Mouse (Mus musculus) A20 (cell line): Measurements from ENCODE around the gene Fam53b.

Experiments used
- DNase-seq: peaks from one replicate; pipeline ENCODE4 v3.0.0-alpha.2; 2011; ENCODE audit warnings: low read depth, low spot score

Fam53b gene

DNA sequence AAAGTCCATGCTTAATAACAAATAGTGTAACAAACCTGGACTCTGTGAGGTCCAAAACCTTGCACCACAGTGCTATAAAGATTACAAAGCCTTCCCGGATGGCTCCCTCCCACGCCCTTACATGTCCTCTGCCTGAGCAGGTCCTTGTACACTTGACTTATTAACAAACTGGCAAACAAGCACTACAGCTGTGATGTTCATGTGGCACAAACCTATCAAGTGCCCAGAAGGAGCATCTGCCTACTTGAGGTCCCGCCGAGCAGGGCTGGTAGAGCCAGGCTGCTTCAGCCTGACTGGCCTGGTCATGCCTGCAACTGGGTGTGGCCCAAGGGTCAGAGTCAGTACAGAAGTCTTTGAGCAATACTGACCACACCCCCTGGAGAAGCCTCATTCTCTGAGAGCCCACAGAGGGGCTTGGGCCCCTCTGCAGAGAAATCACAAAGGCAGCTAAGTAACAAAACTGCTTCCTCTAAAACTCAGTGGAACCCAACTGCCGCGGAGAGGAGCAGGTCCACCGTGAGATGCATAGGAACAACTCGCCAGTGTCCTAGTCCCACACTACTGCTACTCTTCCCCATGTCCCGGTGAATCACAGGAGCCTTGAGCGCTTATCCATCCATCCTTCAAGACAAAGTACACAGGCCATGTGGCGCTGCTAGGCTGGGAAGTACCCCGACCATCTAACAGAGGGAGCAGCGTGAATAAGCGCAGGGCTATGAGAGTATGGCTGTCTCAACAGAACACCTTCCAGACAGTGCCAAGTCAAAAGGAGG lies 23.1 kb downstream of the Fam53b start:
- DNase-seq: no peak

- no peak for DNase-seq
Observed at GRCm38 (mm10) chr7:132788826-132789225, 24.9 kb downstream of the Fam53b start.

- no peak for DNase-seq
Observed at GRCm38 (mm10) chr7:132787496-132788190, 26.0 kb downstream of the Fam53b start.

GRCm38 (mm10) chr7:132787022-132787421 lies 26.7 kb downstream of the Fam53b start:
- no peak for DNase-seq

DNA sequence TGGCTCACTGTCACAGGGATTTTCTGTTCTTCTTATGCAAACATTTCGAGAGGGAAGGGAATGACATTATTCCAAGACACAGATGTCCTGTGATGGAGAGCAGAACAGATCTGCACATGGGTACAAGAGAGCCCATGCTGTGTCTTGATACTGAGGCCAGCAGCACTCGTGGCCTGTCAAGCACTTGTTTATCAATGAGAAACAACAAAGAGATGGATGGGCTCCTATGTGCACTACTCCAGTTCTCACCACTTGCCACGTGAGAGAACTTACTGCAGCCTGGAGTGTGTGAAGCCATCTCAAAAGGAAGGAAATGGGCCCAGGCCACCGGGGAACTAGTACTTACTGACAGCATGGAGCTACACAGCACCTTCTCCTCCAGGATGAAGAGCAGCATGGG lies 27.2 kb downstream of the Fam53b start:
- no peak for DNase-seq

DNA sequence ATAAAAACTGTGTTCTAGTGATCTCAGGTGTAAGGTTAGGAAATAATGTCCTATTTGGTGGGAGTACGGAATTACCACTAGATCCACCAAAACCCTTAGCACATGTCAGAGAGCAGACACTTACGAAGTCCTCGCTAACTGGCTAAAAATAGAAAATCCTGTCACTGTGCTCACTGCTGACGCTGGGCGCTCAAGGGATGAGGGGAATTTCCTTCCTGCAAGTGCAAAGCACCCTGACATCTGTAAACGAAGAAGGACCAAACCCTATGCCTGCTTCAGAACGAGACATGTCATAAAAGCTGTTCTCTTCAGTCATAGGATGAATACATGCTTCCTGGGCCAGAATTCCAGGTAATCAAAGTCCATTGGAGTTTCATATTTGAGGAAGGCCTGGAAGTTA lies 27.7 kb downstream of the Fam53b start:
- no peak for DNase-seq

GRCm38 (mm10) chr7:132784101-132784500 lies 29.6 kb downstream of the Fam53b start:
- no peak for DNase-seq

- DNase-seq: no peak
Observed at GRCm38 (mm10) chr7:132781850-132782249, 31.8 kb downstream of the Fam53b start.

- no peak for DNase-seq
Observed at GRCm38 (mm10) chr7:132781130-132781814, 32.4 kb downstream of the Fam53b start.

- DNase-seq: no peak
Observed at GRCm38 (mm10) chr7:132780611-132781010, 33.1 kb downstream of the Fam53b start.

DNA sequence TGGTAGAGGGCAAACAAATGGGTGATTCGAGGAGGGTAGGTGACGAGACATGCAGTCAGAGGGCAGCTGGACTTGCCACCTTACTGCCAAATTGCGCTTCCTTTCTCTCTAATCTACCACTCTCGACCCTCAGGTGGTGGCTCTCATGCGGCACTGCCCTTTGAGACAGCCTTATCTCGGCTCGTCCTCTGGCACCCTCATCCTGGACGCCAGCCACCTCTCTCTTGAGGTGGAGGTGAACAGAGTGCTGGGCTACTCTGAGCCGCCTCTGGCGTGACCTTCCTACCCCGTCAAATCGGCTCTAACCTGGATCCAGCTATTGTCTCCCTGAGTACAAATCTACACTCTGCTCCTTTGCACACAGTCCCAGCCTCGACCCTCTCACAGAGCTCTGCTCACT lies 35.1 kb downstream of the Fam53b start:
- no peak for DNase-seq

- no peak for DNase-seq
Observed at GRCm38 (mm10) chr7:132777728-132778453, 35.8 kb downstream of the Fam53b start.

DNA sequence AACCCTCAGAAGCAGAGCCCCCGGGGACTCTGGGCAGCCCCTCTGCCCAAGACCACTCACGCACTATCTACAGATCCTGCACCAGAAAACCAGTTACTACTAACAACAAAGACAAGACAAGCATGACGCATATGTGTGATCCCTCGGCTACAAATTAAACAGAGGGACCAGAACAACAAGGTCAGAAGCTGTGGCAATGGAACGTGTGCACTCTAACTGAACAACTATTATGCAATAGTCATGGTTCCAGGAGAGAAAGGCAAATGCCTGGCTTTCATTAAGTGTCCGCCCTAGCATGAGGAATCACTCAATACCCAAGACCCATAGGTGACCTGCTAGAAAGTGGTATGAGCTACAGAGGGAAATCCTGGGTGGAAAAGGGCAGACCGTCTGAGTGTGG lies 36.6 kb downstream of the Fam53b start:
- no peak for DNase-seq

GRCm38 (mm10) chr7:132776338-132777111 lies 37.2 kb downstream of the Fam53b start:
- no peak for DNase-seq

DNA sequence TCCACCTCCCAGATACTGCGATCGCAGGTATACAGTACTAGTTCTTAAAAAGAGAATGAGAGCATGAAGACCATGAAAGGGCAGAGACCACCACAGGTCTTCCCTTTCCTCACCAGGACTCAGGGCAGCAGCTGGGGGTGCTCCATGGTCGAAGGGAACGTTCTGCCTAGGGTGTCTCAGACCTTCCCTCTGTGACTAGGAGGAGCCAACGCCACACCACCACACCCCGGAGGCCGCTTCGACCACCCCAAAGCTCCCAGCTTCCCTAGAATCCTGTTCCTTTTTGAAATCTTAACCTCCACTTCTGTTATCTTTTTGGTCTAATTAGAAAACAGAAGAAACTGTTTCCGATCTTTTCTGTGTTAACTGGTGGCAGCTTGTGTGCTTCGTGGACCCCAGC lies 37.8 kb downstream of the Fam53b start:
- no peak for DNase-seq

DNA sequence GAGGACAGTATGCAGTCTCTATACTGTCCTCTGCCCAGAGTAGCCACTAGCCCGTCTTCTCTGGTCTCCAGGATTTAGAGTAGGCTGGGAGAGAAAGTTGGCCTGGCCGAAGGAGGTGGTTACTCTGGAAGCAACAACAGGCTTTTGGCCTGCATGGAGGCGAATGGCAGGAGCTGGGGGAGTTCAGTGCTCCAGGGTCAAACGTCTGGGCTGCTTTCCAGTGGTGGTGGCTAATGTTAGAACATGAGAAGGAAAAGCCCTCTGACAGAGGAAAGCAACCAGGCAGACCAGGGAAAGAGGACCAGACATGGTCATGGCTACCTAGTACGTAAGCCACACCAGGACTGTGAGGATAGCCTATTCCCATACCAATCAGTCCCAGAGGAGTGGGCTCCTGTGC lies 38.4 kb downstream of the Fam53b start:
- DNase-seq: no peak

GRCm38 (mm10) chr7:132773011-132773705 lies 40.5 kb downstream of the Fam53b start:
- DNase-seq: no peak

DNA sequence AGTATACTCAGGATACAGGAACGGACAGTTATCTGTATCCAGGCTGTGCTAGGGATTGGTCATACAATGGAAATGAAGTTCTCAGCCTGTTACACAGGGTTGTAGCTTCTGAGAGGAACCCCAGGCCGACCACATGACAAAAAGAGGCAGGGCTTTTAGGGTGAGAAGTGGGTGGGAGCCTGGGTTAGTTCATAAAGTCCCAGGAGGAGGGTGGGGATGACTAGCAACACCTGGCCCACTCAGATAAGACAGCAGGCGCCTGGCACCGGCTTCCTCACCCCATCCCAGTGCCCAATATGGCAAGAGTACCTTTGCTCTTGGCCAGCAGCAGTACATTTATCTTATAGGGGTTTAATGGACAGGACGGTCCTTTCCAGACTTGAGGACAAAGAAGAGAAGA lies 41.2 kb downstream of the Fam53b start:
- DNase-seq: no peak

DNA sequence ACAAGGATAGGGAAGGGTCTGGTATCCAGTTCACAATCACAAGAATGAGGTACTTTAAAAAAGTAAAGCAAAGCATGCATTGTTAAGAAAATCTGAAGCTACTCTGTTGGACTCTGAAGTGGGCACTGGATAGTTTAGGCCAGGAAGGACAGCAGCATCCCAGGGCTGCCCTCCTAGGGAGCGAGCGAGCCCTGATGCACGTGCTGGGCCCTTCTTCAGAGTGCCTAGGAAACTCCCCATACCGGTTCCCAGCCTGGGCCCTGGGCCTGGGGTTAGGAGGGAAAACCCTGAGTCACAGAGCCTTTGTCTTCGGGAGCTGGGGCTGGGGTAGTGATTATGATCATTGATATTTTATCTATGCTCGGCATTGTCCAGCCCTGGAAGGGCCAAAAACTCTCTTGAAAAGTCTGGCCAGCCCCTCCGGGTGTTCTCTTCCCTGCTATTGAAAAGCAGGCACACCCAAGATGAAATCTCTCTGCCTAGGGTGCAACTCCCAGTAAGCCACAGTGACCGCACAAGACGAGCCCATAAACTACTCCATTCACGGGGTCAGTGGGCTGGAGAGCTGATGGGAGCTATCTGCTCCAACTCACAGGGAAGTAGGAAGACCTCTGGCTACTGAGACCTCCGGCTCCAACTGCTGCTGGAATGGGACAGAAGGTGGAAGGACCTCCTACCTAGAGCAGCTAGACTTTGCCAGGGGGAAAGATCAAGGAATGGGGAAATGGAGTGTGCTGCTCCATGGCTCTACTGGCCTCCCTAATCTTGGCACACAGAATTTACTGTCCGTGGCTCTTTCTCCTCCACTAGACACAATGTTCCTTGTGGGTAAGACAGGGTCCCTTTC lies 45.0 kb downstream of the Fam53b start:
- no peak for DNase-seq

DNA sequence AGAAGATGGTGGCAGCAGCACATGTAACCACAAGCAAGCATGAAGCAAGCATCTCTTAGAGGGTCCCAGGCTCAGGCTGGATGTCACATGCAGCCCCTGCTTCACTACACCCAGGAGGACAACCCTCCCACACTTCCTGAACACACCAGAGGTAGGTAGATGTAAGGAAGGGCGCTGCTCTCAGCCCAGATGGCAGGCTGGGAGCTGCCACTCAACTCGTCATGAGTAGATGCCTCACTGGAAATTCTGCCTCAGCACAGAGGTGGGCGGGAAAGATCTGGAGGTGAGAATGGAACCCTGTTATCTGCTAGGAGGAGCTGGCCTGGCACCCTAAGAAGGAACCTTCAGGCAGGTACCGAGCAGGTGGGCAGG lies 45.7 kb downstream of the Fam53b start:
- no peak for DNase-seq
